Mouse (Mus musculus): ENCODE measurements around the gene Tmem198b.
"Not testable (repeated sequence)": the region's sequence is repeated elsewhere in the genome, so short reads cannot be mapped to it uniquely, and the experiment has no call there.

Gene Tmem198b

DNA sequence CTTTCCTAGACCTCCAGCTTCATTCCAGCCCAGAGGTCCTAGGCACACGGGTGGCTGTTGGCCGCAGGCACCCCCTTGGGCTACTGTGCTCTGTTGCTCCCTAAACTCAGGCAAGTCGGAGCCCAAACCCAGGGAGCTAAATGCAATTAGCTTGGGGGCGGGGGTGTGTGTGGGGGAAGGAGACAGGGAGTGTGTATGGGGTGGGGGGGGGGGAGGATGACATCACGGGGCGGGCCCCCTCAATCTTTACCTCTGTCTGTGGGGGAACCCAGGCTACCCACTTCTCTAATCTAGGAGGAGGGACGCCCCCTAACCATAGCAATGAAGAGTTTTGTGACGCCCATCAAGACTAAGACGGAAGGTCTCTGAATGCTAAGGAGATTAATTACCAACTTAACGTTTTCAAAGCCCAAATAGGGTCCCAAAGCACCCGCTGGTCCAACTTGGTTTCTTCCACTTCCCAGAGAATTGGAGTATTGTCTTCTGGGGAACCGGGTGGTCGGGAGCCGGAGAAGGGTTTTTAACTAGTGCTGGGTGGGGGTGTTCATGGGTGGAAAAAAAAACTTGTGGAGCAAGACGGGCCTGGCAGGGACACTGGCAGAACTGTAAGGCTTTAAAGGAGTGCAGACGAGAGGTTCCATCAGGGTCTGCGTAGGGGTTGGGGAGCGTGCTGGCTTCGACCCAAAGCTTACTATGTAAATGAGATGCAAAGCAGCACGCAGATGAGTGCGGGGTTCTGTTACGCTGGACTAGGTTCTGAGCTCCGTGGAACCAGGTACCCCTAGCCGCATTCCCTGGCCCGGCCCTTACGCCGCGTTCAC lies at the start of gene Tmem198b:
Gene Tmem198b, minus strand, starts transcription at position 100 of the 821 bp plus-strand sequence.
- DNase-seq (ENCODE audit: low spot score), result no peak

DNA sequence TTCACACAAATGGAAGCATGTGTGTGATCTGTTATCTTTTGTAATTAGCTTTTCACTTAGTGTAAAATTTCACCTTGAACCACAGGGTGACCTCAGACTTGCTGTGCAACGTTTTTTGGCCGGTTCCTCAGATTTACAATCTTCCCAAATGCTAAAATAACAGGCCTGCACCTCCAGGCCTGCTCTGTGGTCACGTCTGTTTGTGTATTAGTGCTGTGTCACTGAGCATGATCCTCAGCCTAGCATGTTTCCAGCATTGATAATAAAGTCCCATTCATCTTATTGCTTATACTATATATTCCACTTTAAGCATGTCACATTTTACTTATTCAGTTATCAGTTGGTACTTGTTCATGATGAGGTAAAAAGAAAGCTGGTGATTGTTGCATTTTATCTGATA lies 46.2 kb upstream of the Tmem198b start:
- DNase-seq (ENCODE audit: low spot score), result no peak

DNA sequence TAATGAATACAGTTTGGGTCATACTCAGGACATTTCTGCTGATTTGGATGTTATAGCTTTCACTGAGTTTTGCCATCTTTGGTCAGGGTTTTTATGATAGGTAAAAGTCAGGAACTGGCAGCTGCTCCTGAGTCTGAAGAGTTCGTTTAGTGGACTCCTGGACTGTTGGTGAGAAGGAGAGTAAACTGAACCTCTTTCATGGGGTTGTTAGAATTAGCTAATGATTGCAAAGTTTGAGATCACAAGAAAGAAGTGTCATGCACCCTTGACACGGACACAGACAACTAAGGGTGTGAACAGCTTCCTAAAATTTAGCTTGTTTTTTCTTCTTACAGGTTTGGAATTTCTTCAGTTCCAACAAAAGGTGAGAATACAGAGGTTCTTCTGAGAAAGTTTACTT lies 44.3 kb upstream of the Tmem198b start:
- DNase-seq (ENCODE audit: low spot score), result no peak

DNA sequence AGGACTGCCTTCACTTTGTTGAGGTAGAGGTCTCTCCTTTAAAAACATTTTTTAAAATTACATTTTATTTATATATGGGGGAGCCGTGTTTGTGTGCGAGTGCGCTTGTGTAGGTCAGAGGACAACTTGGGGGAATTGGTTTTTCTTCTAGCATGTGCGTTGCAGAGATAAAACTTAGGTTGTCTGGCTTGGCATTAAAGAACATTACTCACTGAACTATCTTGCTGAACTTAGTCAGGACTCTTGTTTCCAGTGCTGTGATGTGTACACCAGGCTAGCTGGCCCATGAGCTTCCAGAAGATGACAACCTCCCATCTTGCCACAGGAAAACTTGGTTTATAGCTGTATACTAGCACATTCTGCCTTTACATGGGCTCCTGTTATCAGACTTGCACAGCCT lies 42.5 kb upstream of the Tmem198b start:
- DNase-seq (ENCODE audit: low spot score), result no peak

DNA sequence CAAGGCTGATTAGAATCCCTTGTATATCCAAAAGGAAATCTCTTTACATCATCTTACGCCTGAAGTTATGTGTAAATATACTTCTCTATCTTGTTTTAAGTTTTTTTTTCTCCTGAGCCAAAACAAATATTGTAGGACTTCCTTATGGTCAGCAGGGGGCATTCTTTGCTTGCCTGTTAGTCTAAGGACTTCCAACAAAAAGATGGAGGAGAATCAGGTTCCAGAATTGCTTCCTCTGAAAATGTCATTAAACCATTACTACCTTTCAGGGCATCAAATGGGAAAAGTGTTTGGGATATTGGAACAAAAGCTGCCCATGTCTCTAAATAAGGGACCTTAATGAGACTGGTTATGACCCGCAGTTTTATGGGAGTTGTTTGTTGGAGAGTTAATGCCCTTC lies 41.3 kb upstream of the Tmem198b start:
- DNase-seq (ENCODE audit: low spot score), result no peak

DNA sequence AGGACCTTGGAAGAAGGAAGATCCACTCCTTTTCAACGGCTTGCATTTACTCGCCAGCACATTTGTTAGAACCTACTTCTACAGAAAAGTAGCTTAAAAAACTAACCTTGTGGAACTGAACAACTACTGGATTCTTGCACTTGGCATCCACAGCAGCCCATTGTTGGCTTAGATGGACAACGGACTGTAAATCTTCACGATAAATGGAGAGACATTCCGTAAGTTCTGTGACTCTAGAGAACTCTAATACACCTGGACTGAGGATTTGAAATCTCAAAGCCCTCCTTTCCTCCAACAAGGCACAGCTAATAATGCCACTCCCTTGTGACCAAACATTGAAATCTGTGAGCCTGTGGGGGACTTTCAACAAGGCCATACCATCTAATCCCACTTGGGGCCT lies 39.1 kb upstream of the Tmem198b start:
- no peak for DNase-seq (ENCODE audit: low spot score)

DNA sequence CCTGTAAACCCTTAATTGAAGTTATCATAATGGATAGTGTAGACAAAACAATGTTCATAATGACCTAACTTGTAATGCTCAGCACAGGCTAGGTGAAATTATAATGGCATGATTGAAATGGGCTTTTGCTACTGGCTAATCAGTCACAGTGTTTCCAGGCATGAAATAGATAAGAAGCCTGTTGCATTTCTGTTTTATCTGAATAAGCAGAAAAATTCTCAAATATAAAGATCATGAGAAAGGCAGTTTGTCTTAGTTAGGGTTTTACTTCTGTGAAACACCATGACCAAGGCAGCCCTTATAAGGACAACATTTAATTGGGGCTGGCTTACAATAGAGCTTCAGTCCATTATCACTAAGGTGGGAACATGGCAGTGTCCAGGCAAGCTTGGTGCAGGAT lies 36.4 kb upstream of the Tmem198b start:
- no peak for DNase-seq (ENCODE audit: low spot score)

DNA sequence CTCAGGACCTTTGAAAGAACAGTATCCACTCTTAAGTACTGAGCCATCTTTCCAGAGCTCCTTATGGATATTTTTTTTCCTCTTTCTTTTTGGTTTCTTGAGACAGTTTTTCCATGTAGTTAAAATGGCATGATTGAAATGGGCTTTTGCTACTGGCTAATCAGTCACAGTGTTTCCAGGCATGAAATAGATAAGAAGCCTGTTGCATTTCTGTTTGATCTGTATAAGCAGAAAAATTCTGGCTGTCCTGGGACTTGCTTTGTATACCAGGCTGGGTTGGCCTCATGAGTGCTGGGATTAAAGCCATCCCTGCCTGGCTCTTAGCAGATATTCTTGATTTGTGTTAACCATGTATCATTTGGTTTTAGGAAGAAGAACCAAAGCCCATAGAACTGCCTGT lies 35.3 kb upstream of the Tmem198b start:
- DNase-seq (ENCODE audit: low spot score), result no peak

DNA sequence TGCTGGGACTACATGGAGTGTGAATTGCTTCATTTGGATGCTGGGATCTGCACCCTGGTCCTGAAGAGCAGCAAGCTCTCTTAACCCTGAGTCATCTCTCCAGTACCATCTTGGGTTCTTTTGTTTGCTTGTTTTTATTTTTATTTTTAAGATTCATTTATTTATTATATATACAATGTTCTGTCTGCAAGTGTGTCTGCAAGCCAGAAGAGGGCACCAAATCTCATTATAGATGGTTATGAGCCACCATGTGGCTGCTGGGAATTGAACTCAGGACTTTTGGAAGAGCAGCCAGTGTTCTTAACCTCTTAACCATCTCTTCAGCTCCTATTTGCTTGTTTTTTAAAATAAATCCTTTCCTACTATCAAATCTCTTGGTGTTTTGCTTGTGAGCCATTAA lies 33.2 kb upstream of the Tmem198b start:
- no peak for DNase-seq (ENCODE audit: low spot score)

DNA sequence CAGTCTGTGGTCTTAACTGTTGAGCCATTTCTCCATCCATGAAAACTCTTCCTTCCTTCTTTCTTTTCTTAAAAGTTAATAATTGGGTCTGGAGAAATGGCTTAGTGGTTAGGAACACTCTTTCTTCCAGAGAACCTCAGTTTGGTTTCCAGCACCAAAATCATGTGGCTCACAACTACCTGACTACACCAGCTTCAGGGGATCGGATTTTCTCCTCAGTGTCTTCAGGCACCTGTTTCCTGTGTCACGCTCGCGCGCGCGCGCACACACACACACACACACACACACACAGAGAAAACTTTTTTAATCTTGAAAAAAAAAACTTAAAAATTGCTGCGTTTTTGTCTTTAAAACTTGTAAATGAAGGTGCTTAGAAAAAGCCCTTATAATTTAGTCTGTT lies 19.7 kb upstream of the Tmem198b start:
- DNase-seq (ENCODE audit: low spot score), result no peak

DNA sequence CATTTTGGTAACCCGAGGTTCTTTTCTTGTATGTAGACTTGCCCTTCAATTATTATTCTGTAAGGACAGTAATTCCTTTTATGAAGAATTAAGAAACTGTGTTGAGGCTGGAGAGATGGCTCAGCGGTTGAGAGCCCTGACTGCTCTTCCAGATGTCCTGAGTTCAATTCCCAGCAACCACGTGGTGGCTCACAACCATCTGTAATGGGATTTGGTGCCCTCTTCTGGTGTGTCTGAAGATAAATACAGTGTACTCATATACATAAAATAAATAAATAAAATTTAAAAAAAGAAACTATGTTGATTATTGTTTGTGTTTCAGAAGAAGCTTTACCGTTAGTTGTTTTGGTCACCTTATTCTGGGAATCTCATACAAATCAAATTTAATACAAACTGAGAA lies 18.9 kb upstream of the Tmem198b start:
- DNase-seq (ENCODE audit: low spot score), result not testable (repeated sequence)

DNA sequence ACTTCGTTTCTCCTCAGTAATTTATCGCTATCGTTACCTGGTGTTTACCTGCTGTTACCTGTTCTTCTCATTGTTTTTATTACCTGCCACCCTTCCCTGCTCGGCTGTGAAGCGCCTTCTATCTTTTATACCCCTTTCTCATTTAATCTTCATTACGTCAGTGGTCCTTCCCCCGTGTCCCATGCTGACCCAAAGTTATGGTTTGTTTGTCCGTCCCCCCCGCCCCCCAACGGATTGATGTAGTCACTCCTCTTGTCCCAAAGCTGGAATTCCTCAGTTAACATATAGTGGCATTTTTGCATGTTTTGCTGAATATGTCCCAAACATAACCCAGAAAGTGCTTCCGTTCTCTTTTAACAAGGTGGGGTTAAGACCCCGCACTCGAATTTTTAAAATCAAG lies 18.0 kb upstream of the Tmem198b start:
- no peak for DNase-seq (ENCODE audit: low spot score)

DNA sequence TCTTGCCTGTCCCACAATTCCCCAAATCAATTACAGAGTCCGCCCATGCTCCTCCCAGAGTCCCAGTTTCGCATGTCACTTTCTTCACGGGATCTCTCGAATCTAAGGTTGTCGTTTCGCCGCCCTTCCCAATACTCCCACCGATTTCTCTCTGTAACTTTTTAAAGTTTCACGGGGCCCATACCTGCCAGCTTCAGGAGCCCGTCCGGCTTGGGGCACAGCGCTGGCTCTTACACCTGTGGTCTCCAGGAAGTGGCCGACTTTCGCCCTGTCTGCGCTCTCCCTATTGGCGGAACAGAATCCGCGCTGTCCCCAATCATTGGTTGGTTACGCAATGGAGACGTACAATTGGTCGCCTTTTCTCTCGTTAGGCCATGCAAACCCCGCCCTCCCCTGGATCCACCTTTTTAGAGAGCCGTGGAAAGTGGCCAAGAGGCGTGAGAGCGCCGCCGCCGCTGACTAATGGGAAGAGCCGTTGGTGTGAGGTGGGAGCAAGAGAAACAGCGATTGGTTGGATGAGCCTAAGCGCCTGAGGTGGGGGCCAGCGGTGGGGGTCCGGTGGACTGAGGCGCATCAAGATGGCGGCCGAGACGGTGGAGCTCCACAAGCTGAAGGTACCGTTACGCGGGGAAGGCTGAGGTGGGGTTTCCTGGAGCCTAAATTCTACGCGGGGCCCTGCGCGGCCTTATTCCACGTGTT lies 17.3 kb upstream of the Tmem198b start, which contains the start of gene Ormdl2:
Gene Ormdl2, minus strand, starts transcription at position 288 of the 699 bp plus-strand sequence.
- DNase-seq (ENCODE audit: low spot score), result peak; percentile 98

DNA sequence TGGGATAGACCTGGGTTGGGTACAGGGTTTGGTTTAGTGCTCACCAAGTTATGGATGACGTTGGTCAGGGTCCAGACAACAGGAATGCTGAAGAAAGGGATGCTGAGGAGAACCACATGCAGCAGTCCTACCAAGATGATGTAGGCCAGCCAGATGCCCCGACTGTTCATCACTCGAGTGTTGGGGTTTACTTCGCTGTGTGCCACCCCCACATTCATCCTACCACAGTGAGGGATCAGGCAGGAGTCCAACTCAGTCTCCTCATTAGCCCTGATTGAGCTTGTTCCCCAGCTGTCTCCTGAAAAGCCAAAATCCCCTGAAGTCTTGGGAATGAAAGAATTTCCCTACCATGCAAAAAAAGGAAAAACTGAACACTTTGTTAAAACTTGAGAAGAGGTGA lies 16.0 kb upstream of the Tmem198b start:
- no peak for DNase-seq (ENCODE audit: low spot score)

DNA sequence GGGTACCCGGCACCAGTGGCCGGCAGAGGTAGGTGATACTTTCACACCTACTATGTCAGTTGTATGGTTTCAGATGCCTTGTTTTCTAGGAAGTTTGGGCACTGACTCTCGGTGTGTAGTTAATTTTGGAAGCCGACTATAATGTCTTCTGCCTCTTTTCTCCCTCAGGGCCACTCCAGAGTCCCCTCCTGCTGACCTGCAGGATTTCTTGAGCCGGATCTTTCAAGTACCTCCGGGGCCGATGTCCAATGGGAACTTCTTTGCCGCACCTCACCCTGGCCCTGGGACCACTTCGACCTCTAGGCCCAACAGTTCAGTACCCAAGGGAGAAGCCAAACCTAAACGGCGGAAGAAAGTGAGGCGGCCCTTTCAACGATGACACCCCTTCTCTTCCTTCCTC lies 12.9 kb upstream of the Tmem198b start, which contains the start of gene Sarnp:
Gene Sarnp, plus strand, starts transcription at position 301 of the 400 bp plus-strand sequence.
- DNase-seq (ENCODE audit: low spot score), result no peak

DNA sequence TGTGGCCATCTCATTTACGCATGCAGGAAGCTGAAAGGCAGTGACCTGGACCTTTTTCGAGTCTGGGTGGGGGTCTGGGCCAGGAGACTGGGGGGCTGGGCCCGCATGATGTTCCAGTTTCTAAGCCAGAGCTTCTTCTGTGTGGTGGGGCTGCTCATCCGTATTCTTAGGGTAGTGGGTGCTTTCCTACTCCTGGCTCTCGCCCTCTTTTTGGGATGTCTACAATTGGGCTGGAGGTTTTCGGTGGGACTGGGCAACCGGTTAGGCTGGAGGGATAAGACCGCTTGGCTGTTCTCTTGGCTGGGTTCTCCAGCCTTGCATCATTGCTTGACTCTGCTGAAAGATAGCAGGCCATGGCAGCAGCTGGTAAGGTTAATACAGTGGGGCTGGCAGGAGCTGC lies 2.8 kb upstream of the Tmem198b start:
- DNase-seq (ENCODE audit: low spot score), result no peak

DNA sequence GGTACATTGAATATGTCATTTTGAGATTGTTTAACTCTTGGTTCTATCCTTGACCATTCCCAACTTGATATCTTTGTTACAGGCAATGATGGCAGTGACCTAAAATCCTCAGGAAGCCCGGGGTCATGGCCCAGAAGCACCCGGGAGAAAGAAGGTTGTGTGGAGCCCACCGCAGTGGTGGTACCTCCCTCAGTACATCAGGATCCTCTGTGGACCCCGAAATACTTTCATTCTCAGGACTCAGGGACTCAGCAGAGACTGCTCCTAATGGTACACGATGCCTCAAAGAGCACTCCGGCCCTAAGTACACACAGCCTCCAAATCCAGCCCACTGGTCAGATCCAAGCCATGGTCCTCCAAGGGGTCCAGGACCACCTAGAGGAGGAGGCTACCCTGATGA lies 1.9 kb upstream of the Tmem198b start:
- no peak for DNase-seq (ENCODE audit: low spot score)

DNA sequence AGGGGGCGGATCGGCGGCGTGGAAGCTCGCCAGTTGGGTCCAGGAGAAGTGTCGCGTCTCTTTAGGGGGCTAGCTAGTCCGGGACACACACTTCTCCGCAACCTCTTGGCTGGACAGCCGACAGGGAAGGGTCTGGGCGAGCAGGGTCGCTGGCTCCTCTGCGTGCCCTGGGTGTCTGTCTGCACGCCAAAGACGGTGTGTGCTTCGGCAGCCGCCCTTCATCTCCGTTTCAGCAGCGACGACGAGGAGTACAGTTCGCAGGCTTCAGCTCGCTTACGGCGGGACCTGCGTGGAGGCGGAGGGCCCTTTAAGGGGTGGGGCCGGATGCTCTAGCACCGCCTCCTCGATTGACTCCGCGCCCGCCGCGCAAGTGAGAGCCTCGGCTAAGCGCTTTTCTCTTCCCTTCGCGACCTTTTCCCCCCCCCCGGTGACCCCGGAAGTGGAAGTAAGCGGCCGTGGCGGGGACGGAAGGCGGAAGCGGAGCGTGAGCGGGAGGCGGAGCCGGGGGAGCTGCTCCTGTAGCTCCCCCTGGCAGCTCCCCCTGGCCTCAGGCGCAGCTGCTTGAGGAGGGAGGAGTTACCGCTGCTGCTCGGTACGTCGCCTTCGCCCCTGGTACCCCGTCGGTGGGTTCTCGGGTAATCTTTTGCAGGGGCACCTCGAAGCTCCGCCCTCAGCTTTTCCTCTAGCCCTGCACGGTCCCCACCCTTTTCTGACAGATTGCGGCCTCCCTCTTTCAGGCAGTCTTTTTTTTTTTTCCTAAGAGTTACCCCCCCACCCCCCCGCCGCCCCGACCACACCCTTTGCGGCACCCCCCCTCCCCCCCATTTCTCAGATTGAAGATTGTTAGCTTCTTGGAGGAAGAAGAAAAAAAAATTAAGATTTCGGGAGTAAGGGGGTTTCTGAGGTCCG lies 1.2 kb upstream of the Tmem198b start:
- DNase-seq (ENCODE audit: low spot score), result peak; percentile 94

DNA sequence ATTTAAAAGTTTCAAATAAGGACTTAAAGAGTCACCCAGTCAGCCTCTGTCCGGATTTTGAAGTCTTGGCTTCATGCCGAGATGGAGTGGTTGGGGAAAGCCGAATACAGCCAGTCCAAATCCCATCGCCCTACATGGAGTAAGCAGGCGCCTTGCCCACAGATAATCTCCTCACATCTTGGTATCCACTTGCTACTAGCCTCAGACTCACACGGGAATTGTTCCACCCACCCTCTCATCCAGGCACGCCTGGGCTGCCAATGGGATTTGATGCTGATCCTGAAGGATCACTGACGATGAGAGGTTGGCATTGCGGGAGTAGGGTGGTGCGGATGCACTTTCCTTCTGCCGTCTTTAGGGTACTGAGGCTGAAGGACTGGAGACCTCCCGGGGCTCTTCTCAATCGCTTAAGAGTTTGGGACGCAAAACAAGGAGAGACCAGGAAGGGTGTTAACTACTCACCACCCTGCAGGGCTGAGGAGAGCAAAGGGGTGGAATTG lies 349 bp downstream of the Tmem198b start, which contains the start of gene Dnajc14:
Gene Dnajc14, plus strand, starts transcription at position 292 of the 500 bp plus-strand sequence.
- peak; percentile 61 for DNase-seq (ENCODE audit: low spot score)

DNA sequence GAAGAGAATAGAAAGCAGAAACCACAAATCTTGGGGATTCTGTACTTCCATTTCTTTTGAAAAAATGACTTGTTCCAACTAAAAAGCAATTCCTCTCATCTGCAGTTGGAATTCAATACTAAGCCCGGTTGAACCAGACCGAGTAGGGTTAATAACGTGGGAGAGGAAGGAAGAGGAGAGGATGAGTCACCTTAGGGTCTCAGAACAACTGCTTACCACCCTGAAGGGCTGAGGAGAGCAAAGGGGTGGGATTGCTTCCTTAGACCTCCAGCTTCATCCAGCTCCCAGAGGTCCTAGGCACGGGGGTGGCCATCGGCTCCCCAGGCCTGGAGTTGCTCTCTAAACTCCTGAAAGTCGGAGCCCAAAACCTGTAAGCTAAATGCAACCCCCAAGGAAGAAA lies 809 bp downstream of the Tmem198b start:
- no peak for DNase-seq (ENCODE audit: low spot score)

DNA sequence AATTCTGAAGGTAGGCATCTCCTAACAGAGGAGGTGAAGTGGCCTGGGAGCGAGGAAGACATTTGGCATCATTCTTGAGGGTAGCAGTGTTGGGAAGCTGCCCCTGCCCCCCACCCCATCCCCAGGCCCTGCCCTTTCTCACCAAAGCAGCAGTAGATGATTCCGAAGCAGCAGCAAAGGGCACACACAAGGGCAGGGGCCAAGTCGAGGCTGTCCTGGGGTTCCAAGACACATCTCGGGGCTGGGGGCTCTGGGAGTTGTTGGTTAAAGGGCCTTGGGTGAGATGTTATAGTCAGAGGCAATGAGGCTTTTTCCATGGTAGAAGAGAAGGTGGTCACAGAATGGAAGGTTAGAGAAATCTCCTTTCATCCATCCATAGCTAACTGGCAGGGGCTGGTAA lies 1.2 kb downstream of the Tmem198b start:
- no peak for DNase-seq (ENCODE audit: low spot score)

DNA sequence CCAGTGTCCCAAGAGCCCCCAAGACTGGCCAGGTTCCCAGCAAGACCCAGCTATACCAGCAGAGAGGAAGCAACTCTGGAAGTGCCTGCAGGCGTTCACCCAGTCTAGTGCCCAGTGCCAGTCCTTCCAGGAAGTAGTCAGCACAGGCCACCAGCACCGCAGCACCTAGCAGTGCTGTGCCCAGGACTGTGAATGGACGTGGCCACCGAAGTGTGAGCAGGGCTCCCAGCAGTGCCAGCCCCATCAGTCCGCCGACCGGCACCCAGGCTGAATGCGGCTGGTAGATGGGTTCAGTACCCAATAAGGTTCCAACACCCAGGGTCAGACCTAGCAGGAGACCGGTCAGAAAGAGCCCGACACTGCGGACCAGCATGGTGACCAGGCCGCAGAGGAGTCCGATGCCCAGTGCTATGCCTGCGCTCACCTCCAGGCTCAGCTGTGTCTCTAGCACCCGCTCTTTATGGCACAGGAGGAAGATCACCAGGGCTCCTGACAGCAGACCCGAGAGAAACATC lies 2.1 kb downstream of the Tmem198b start:
- no peak for DNase-seq (ENCODE audit: low spot score)
